Mouse (Mus musculus): ENCODE measurements around the gene Twsg1.

DNA sequence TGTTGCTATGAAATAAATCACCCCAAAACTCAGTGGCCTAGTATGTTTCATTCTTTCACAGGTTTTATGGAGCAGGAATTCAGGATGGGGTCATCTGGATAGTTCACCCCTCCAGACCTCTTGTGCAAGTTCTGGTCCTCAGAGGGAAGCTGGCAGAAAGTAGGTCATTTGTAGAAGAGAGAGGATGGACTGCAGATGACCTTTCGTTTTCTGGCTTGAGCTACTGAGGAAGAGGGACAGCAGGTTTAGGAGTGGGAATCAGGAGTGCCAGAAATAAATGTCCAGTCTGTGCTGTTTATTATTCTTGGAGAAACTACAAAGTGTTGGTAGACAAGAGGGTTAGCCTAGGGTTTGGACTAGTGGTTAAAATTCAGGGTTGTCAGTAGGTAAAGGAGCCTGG is 7.3 kb upstream of the Twsg1 start:
- TF ChIP-seq CTCF (IDR thresholded peaks at IDR 0.05; ENCODE audit: low read depth, low read length), result no peak
- no peak for TF ChIP-seq POLR2A (IDR thresholded peaks at IDR 0.05; ENCODE audit: extremely low read depth, insufficient read depth, low read length)

All from liver, adult 2 months (tissue).